Mouse (Mus musculus): ENCODE measurements around the gene Cog5.

The Cog5 gene

GRCm38 (mm10) chr12:31823671-31824070 is 169.0 kb downstream of the Cog5 start:
- DNase-seq (ENCODE audit: low read depth, low spot score) = no peak

- no peak for DNase-seq (ENCODE audit: low read depth, low spot score)
Observed at GRCm38 (mm10) chr12:31824831-31825230, 170.2 kb downstream of the Cog5 start.

- DNase-seq (ENCODE audit: low read depth, low spot score) = no peak
Observed at GRCm38 (mm10) chr12:31825821-31826220, 171.2 kb downstream of the Cog5 start.

- no peak for DNase-seq (ENCODE audit: low read depth, low spot score)
Observed at GRCm38 (mm10) chr12:31826476-31826875, 171.8 kb downstream of the Cog5 start.

- no peak for DNase-seq (ENCODE audit: low read depth, low spot score)
Observed at GRCm38 (mm10) chr12:31835480-31835879, 180.8 kb downstream of the Cog5 start.

GRCm38 (mm10) chr12:31836211-31836610 is 181.5 kb downstream of the Cog5 start:
- no peak for DNase-seq (ENCODE audit: low read depth, low spot score)

- DNase-seq (ENCODE audit: low read depth, low spot score) = no peak
Observed at GRCm38 (mm10) chr12:31838521-31838920, 183.9 kb downstream of the Cog5 start.

GRCm38 (mm10) chr12:31839249-31839648 is 184.6 kb downstream of the Cog5 start:
- no peak for DNase-seq (ENCODE audit: low read depth, low spot score)

GRCm38 (mm10) chr12:31846077-31846476 is 191.4 kb downstream of the Cog5 start:
- no peak for DNase-seq (ENCODE audit: low read depth, low spot score)

- DNase-seq (ENCODE audit: low read depth, low spot score) = no peak
Observed at GRCm38 (mm10) chr12:31848630-31849415, 194.2 kb downstream of the Cog5 start.

GRCm38 (mm10) chr12:31849601-31850000 is 194.9 kb downstream of the Cog5 start:
- DNase-seq (ENCODE audit: low read depth, low spot score) = no peak

- DNase-seq (ENCODE audit: low read depth, low spot score) = no peak
Observed at GRCm38 (mm10) chr12:31854039-31854438, 199.4 kb downstream of the Cog5 start.

GRCm38 (mm10) chr12:31854817-31855216 is 200.1 kb downstream of the Cog5 start:
- DNase-seq (ENCODE audit: low read depth, low spot score) = no peak

- DNase-seq (ENCODE audit: low read depth, low spot score) = no peak
Observed at GRCm38 (mm10) chr12:31857784-31858183, 203.1 kb downstream of the Cog5 start.

- DNase-seq (ENCODE audit: low read depth, low spot score) = no peak
Observed at GRCm38 (mm10) chr12:31862668-31863538, 208.2 kb downstream of the Cog5 start.

- no peak for DNase-seq (ENCODE audit: low read depth, low spot score)
Observed at GRCm38 (mm10) chr12:31876775-31877174, 222.1 kb downstream of the Cog5 start.

GRCm38 (mm10) chr12:31882736-31883135 is 228.1 kb downstream of the Cog5 start:
- no peak for DNase-seq (ENCODE audit: low read depth, low spot score)

- DNase-seq (ENCODE audit: low read depth, low spot score) = no peak
Observed at GRCm38 (mm10) chr12:31884365-31884764, 229.7 kb downstream of the Cog5 start.

GRCm38 (mm10) chr12:31885084-31885483 is 230.4 kb downstream of the Cog5 start:
- DNase-seq (ENCODE audit: low read depth, low spot score) = no peak

GRCm38 (mm10) chr12:31885844-31886606 is 231.4 kb downstream of the Cog5 start:
- DNase-seq (ENCODE audit: low read depth, low spot score) = no peak

GRCm38 (mm10) chr12:31890685-31891084 is 236.0 kb downstream of the Cog5 start:
- no peak for DNase-seq (ENCODE audit: low read depth, low spot score)

GRCm38 (mm10) chr12:31892079-31892478 is 237.4 kb downstream of the Cog5 start:
- DNase-seq (ENCODE audit: low read depth, low spot score) = no peak
